15 mouse cellular contexts compared by ENCODE assay signal in the genomic region with DNA sequence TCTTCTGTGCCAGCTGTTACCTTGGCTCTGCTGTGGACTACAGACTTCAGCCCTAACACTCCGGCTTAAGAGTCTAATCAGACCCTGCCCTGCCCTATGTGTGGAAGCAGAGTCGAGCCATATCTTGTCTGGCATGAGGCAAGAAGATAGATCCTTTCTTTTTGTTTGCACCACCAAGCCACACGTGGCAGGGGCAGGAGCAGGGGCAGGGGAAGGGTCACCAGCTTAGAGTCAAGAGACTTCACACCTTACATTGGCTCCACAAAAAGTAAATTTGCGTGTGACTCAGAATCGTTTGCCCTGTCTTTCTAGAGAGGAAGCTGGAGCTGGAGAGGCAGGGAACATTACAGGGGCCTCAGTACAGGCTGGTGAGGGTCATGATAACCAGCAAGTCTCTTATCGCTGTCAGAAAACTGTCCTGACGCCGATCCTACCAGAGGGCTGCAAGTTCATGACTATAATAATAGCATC. TPM values are rescaled to one million over a fixed set of nuclear protein-coding genes. Genes with fewer than 3 reads are reported as not detected.
DNase-seq lines count a peak whose midpoint lies in the region; ATAC-seq lines count a peak whose summit lies in the region.
"Had no signal": no experiment of that assay in that cellular context is flagged by ENCODE, and none has a peak within 500 bp of the region (broad histone marks: within the 10 kb centered on the region; RNA-seq: fewer than 3 reads in every experiment).

No protein-coding gene starts in this region.

- WGBS in liver, embryonic 12.5 days (ENCODE audit: insufficient replicate concordance) = 11% methylated on average over 8 of the region's 8 CpGs

- no peaks in the 10 kb centered on the region for H3K9me3 ChIP-seq in erythroblast, embryonic 14.5 days (ENCODE audit: control insufficient read depth, low read length)
- H3K9me3 ChIP-seq in liver, embryonic 12.5 days (replicated peaks) = no peaks in the 10 kb centered on the region
- H3K9me3 ChIP-seq: hindbrain, embryonic 12.5 days; neural tube, embryonic 12.5 days had no signal

- H3K27ac ChIP-seq in liver, embryonic 12.5 days = peak overlapping the region; percentile 100
- H3K27ac ChIP-seq: hindbrain, embryonic 12.5 days; neural tube, embryonic 12.5 days had no signal

- peak overlapping the region; percentile 52 for H3K4me3 ChIP-seq in erythroblast, embryonic 14.5 days (replicated peaks)
- H3K4me3 ChIP-seq in liver, embryonic 12.5 days = peak overlapping the region; percentile 16
- H3K4me3 ChIP-seq: hindbrain, embryonic 12.5 days; neural tube, embryonic 12.5 days had no signal

- ATAC-seq in liver, embryonic 12.5 days = peak; percentile 86

- H3K27me3 ChIP-seq in erythroblast, embryonic 14.5 days (ENCODE audit: control insufficient read depth) = no peaks in the 10 kb centered on the region
- H3K27me3 ChIP-seq in liver, embryonic 12.5 days (replicated peaks) = no peaks in the 10 kb centered on the region
- H3K27me3 ChIP-seq: hindbrain, embryonic 12.5 days; neural tube, embryonic 12.5 days had no signal

- peaks cover 79% of the 10 kb centered on the region for H3K36me3 ChIP-seq in erythroblast, embryonic 14.5 days (ENCODE audit: control insufficient read depth)
- peaks cover 45% of the 10 kb centered on the region for H3K36me3 ChIP-seq in liver, embryonic 12.5 days
- H3K36me3 ChIP-seq: hindbrain, embryonic 12.5 days; neural tube, embryonic 12.5 days had no signal

- intact Hi-C loops in left cerebral cortex, postnatal 10 days (cut with DNase I) = no loop called here

- H3K4me2 ChIP-seq in liver, embryonic 12.5 days = peak overlapping the region; percentile 69
- H3K4me2 ChIP-seq: hindbrain, embryonic 12.5 days; neural tube, embryonic 12.5 days had no signal

- peak overlapping the region; percentile 71 for H3K9ac ChIP-seq in liver, embryonic 12.5 days
- H3K9ac ChIP-seq: hindbrain, embryonic 12.5 days; neural tube, embryonic 12.5 days had no signal

- DNase-seq in spleen, adult 12 weeks (ENCODE audit: low spot score) = peak; percentile 38
- DNase-seq in spleen, postnatal 14 days (ENCODE audit: low spot score in 2 of 2) = no peak
- DNase-seq in left cerebral cortex, postnatal 10 days (ENCODE audit: extremely low spot score in 1 of 2, low spot score in 2 of 2) = no peak
- no peak for DNase-seq in frontal cortex, postnatal 14 days (ENCODE audit: low spot score in 2 of 2)
- DNase-seq in retina, postnatal 1 day = no peak
- DNase-seq: adrenal gland, postnatal 25 days; cerebellum, adult 18-20 months; kidney, adult 2 months; lung, postnatal 10 days; midbrain, embryonic 14.5 days; thymus, postnatal 4 days had no signal

- peaks cover 100% of the 10 kb centered on the region for H3K4me1 ChIP-seq in erythroblast, embryonic 14.5 days (ENCODE audit: control insufficient read depth)
- H3K4me1 ChIP-seq in liver, embryonic 12.5 days = peaks cover 95% of the 10 kb centered on the region
- H3K4me1 ChIP-seq: hindbrain, embryonic 12.5 days; neural tube, embryonic 12.5 days had no signal

RNA-seq across cellular contexts. Expression of gene Slc30a10, which starts 14.9 kb away (rescaled TPM):
- polyA plus RNA-seq in erythroblast, embryonic 14.5 days (2012) = 1.2 and 1.4 TPM in 2 replicates
- 17.6 and 18.5 TPM in 2 replicates for polyA plus RNA-seq in liver, embryonic 12.5 days (2016; fragmentation: Nextera tagmentation; extraction: Ambion mirVana)
- 10 to 100 TPM; 13.5 to 16.0 TPM for total RNA-seq in left cerebral cortex, postnatal 10 days (2021)
- total RNA-seq: adrenal gland, postnatal 25 days had no signal
- polyA plus RNA-seq: kidney, adult 2 months had no signal
